ENCODE assay signal across 8 mouse cellular contexts in the genomic region with DNA sequence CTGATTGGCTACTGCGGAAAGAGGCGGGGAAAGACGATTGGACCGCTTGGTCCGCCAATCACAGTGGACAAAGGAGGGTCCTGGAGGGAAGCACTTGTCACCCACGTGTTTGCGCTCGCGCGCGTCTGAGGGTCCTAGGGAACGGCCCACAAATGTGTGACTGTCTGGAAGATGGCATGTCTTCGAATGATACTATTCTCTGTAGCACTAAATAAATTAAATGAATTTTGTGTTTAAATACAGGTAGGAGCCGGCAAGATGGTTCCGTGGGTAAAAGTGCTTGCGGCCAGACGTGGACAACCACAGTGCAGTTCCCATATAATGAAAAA. TPM values are rescaled to one million over a fixed set of nuclear protein-coding genes. Genes with fewer than 3 reads are reported as not detected.
DNase-seq lines count a peak whose midpoint lies in the region; ATAC-seq and TF ChIP-seq lines count a peak whose summit lies in the region.

No protein-coding gene starts in this region.

- H3K27me3 ChIP-seq in heart, embryonic 15.5 days, result no peaks in the 10 kb centered on the region
- no peaks in the 10 kb centered on the region for H3K27me3 ChIP-seq in G1E (ENCODE audit: insufficient read depth, low read length)
- H3K27me3 ChIP-seq in hindbrain, embryonic 11.5 days (ENCODE audit: control insufficient read depth, insufficient read depth, low read length), result no peaks in the 10 kb centered on the region
- no peaks in the 10 kb centered on the region for H3K27me3 ChIP-seq in midbrain, embryonic 11.5 days (ENCODE audit: control insufficient read depth, insufficient read depth, low read length)

- H3K27ac ChIP-seq in heart, embryonic 15.5 days, result no peak overlapping the region
- H3K27ac ChIP-seq in hindbrain, embryonic 11.5 days (ENCODE audit: low read depth, low read length), result no peak overlapping the region
- H3K27ac ChIP-seq in midbrain, embryonic 11.5 days (ENCODE audit: low read depth, low read length), result no peak overlapping the region

- H3K4me2 ChIP-seq in heart, embryonic 15.5 days, result peak overlapping the region; percentile 63
- peak overlapping the region; percentile 3; the same call in 1 of the 2 replicates for H3K4me2 ChIP-seq in hindbrain, embryonic 11.5 days (replicated peaks; ENCODE audit: low read depth, low read length)
- H3K4me2 ChIP-seq in midbrain, embryonic 11.5 days, result peak overlapping the region; percentile 48

- TF ChIP-seq CTCF in G1E (IDR thresholded peaks at IDR 0.05; ENCODE audit: low read depth, low read length), result no peak

- no peak for ATAC-seq in heart, embryonic 15.5 days (replicated peaks; ENCODE audit: insufficient number of reproducible peaks, insufficient read depth, low FRiP score, low read depth)
- no peak for ATAC-seq in G1E (ENCODE audit: extremely low read depth, insufficient number of reproducible peaks, low FRiP score, poor library complexity, severe bottlenecking)
- ATAC-seq in hindbrain, embryonic 11.5 days (ENCODE audit: low FRiP score), result no peak
- no peak for ATAC-seq in midbrain, embryonic 11.5 days (ENCODE audit: low FRiP score)

- WGBS in heart, embryonic 15.5 days, result 5% methylated on average over 17 of the region's 17 CpGs
- 4% methylated on average over 17 of the region's 17 CpGs for WGBS in hindbrain, embryonic 11.5 days
- WGBS in midbrain, embryonic 11.5 days, result 8% methylated on average over 17 of the region's 17 CpGs

- DNase-seq in heart, postnatal 25 days (ENCODE audit: low spot score), result no peak
- DNase-seq in G1E (ENCODE audit: low spot score), result no peak
- DNase-seq in hindbrain, embryonic 11.5 days (ENCODE audit: low spot score), result no peak
- DNase-seq in midbrain, embryonic 11.5 days (ENCODE audit: low spot score, missing footprints), result no peak
- DNase-seq in cerebellum, adult 8-10 months, result no peak
- no peak for DNase-seq in MN1 (ENCODE audit: low spot score)
- DNase-seq in T-cell, adult 2 months (ENCODE audit: low spot score), result no peak

- H3K9ac ChIP-seq in heart, embryonic 15.5 days, result no peak overlapping the region
- no peak overlapping the region for H3K9ac ChIP-seq in hindbrain, embryonic 11.5 days (ENCODE audit: low read depth, low read length)
- H3K9ac ChIP-seq in midbrain, embryonic 11.5 days (ENCODE audit: low read length), result no peak overlapping the region

- no peaks in the 10 kb centered on the region for H3K9me3 ChIP-seq in heart, embryonic 15.5 days (replicated peaks)
- H3K9me3 ChIP-seq in G1E (replicated peaks), result peaks cover 2% of the 10 kb centered on the region
- H3K9me3 ChIP-seq in hindbrain, embryonic 11.5 days (ENCODE audit: control insufficient read depth, low read length), result no peaks in the 10 kb centered on the region
- no peaks in the 10 kb centered on the region for H3K9me3 ChIP-seq in midbrain, embryonic 11.5 days (ENCODE audit: control insufficient read depth, low read length)

- H3K4me3 ChIP-seq in heart, embryonic 15.5 days, result peak overlapping the region; percentile 92
- peak overlapping the region; percentile 86 for H3K4me3 ChIP-seq in G1E (ENCODE audit: low read depth, low read length)
- H3K4me3 ChIP-seq in hindbrain, embryonic 11.5 days (ENCODE audit: low read depth, low read length), result no peak overlapping the region
- H3K4me3 ChIP-seq in midbrain, embryonic 11.5 days (ENCODE audit: low read depth, low read length), result peak overlapping the region; percentile 70; the same call in 1 of the 2 replicates

- H3K36me3 ChIP-seq in heart, embryonic 15.5 days, result no peaks in the 10 kb centered on the region
- peaks cover 12% of the 10 kb centered on the region for H3K36me3 ChIP-seq in G1E (replicated peaks)
- H3K36me3 ChIP-seq in hindbrain, embryonic 11.5 days (ENCODE audit: control insufficient read depth, insufficient read depth, low read length), result no peaks in the 10 kb centered on the region
- no peaks in the 10 kb centered on the region for H3K36me3 ChIP-seq in midbrain, embryonic 11.5 days (ENCODE audit: control insufficient read depth, insufficient read depth, low read length)

- intact Hi-C loops in heart, postnatal 25 days (cut with DNase I), result loop anchor here (5.0 to 10.0 kb wide), 2 partner anchors 52 to 531 kb away; partner anchors contain the start of genes Calm1 and Dglucy

- H3K4me1 ChIP-seq in heart, embryonic 15.5 days (replicated peaks), result peaks cover 17% of the 10 kb centered on the region
- peaks cover 66% of the 10 kb centered on the region for H3K4me1 ChIP-seq in G1E (ENCODE audit: insufficient read depth, low read depth, low read length)
- no peaks in the 10 kb centered on the region for H3K4me1 ChIP-seq in hindbrain, embryonic 11.5 days (replicated peaks; ENCODE audit: control insufficient read depth, insufficient read depth, low read length)
- peaks cover 9% of the 10 kb centered on the region; the same call in 1 of the 2 replicates for H3K4me1 ChIP-seq in midbrain, embryonic 11.5 days (ENCODE audit: control insufficient read depth, insufficient read depth, low read length)

RNA-seq across cellular contexts. Expression of gene Rps6ka5, which starts 1.4 kb away (rescaled TPM):
- polyA plus RNA-seq in heart, embryonic 15.5 days (2015; fragmentation: Nextera tagmentation; extraction: Ambion mirVana), result 3.9 and 4.7 TPM in 2 replicates
- 10 to 100 TPM; 12.9 to 14.7 TPM for total RNA-seq in heart, postnatal 25 days (2021)
- total RNA-seq in G1E (2014; fragmentation: Nextera tagmentation) (41.5 and 43.2 TPM in 2 replicates), G1E (2017) (52.2 TPM in 2 replicates)
- polyA plus RNA-seq in G1E (2012), result 10.9 and 12.6 TPM in 2 replicates
- polyA plus RNA-seq in hindbrain, embryonic 11.5 days (2014; fragmentation: Nextera tagmentation; extraction: Ambion mirVana), result 3.3 and 5.6 TPM in 2 replicates
- polyA plus RNA-seq in midbrain, embryonic 11.5 days (2014; fragmentation: Nextera tagmentation; extraction: Ambion mirVana), result 3.2 and 3.8 TPM in 2 replicates

RNA-seq across cellular contexts. Expression of gene Dglucy, which starts 53.4 kb away (rescaled TPM):
- polyA plus RNA-seq in heart, embryonic 15.5 days (2015; fragmentation: Nextera tagmentation; extraction: Ambion mirVana), result 4.5 and 5.3 TPM in 2 replicates
- total RNA-seq in heart, postnatal 25 days (2021), result 10 to 100 TPM; 60.4 to 61.1 TPM
- not detected in 2 replicates for total RNA-seq in G1E (2014; fragmentation: Nextera tagmentation)
- 0.12 and 0.27 TPM in 2 replicates for total RNA-seq in G1E (2017)
- polyA plus RNA-seq in G1E (2012), result 0.06 and 0.09 TPM in 2 replicates
- polyA plus RNA-seq in hindbrain, embryonic 11.5 days (2014; fragmentation: Nextera tagmentation; extraction: Ambion mirVana), result 0.57 TPM in 2 replicates
- polyA plus RNA-seq in midbrain, embryonic 11.5 days (2014; fragmentation: Nextera tagmentation; extraction: Ambion mirVana), result 0.23 and 0.44 TPM in 2 replicates

Comparison
In these comparisons a context has a peak if more than half of its experiments do, and no peak if none do; other contexts are left out.
1. H3K4me2 ChIP-seq: peak in every context shown above with its lines; median percentile 63 in heart, embryonic 15.5 days; 48 in midbrain, embryonic 11.5 days; 3 in hindbrain, embryonic 11.5 days.